Mouse (Mus musculus) midbrain, embryonic 15.5 days (tissue): ENCODE measurements around the gene Smyd2. TPM values are rescaled to one million over a fixed set of nuclear protein-coding genes. Genes with fewer than 3 reads are reported as not detected.
A peak's percentile ranks its signal among the peaks of the same experiment; 100 is the strongest.

ENCODE experiments used
- ATAC-seq: fragments of 200-750 bp; cut with Nextera tagmentation; replicated peaks from 2 replicates; pipeline ENCODE4 v1.8.0; 2017; ENCODE audit warnings: moderate TSS enrichment
- H3K27ac ChIP-seq: fragments of 300-500 bp; sonication (generic); 2 replicates; pipeline ENCODE4 v1.5.1; 2015; ENCODE audit warnings: mild to moderate bottlenecking, inconsistent platforms
- H3K27me3 ChIP-seq: fragments of 300-500 bp; sonication (generic); replicated peaks from 2 replicates; pipeline ENCODE4 v1.6.1; 2015; ENCODE audit warnings: inconsistent platforms
- H3K36me3 ChIP-seq: fragments of 300-500 bp; sonication (generic); replicated peaks from 2 replicates; pipeline ENCODE4 v1.6.1; 2015; ENCODE audit warnings: inconsistent platforms
- H3K4me1 ChIP-seq: fragments of 300-500 bp; sonication (generic); 2 replicates; pipeline ENCODE4 v1.6.1; 2015; ENCODE audit warnings: inconsistent platforms
- H3K4me2 ChIP-seq: fragments of 300-500 bp; sonication (generic); 2 replicates; pipeline ENCODE4 v1.6.1; 2015; ENCODE audit warnings: inconsistent platforms, mild to moderate bottlenecking, moderate library complexity
- H3K4me3 ChIP-seq: fragments of 300-500 bp; sonication (generic); 2 replicates; pipeline ENCODE4 v1.5.1; 2015; ENCODE audit warnings: mild to moderate bottlenecking, inconsistent platforms
- H3K9ac ChIP-seq: fragments of 300-500 bp; sonication (generic); 2 replicates; pipeline ENCODE4 v1.6.1; 2015; ENCODE audit warnings: mild to moderate bottlenecking, inconsistent platforms
- H3K9me3 ChIP-seq: fragments of 300-500 bp; sonication (generic); 2 replicates; pipeline ENCODE4 v1.6.1; 2016; ENCODE audit warnings: inconsistent platforms
- WGBS: fragments of 180-500 bp; shearing (Covaris S2); methylation state at CpG from one replicate; pipeline ENCODE4 v1.1.7; 2015; ENCODE audit warnings: mixed read lengths; 5-methylcytosine and 5-hydroxymethylcytosine counted together
- polyA plus RNA-seq: library from polyadenylated mRNA; unstranded; fragments of >200 nt; fragmentation: Nextera tagmentation; extraction: Ambion mirVana; gene quantifications from 2 replicates; pipeline ENCODE4 v1.2.1, GENCODE M21; 2015

Gene Smyd2
- polyA plus RNA-seq, 1 experiment from 2014 or later: 71.3 TPM

DNA sequence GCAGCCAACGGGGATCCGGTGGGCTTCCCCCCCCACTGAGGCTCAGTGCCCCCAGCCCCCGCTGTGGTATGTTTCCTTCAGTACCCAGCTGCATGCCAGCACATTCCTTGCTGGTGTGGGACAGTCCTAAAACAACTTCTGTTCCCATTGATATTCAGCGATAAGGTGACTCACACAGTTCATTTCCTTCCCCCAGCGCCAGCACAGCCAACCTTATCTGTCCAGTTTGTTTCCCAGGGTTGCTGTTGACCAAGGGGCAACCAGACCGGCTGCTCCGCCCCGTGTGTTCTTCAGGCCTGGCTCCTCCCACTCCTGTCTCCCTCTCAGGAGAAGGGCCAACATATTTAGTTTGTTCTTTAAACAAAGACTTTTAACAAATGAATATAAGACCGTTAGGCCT, 54.7 kb downstream of the Smyd2 start:
- Histone ChIP-seq H3K9ac (no peak overlapping the region), H3K4me2 (no peak overlapping the region), H3K27me3 (no peaks in the 10 kb centered on the region), H3K4me1 (peaks cover 20% of the 10 kb centered on the region), H3K36me3 (no peaks in the 10 kb centered on the region), H3K9me3 (no peaks in the 10 kb centered on the region), H3K4me3 (no peak overlapping the region), H3K27ac (no peak overlapping the region)
- WGBS: 70% methylated on average over 9 of the region's 9 CpGs
- no peak for ATAC-seq

DNA sequence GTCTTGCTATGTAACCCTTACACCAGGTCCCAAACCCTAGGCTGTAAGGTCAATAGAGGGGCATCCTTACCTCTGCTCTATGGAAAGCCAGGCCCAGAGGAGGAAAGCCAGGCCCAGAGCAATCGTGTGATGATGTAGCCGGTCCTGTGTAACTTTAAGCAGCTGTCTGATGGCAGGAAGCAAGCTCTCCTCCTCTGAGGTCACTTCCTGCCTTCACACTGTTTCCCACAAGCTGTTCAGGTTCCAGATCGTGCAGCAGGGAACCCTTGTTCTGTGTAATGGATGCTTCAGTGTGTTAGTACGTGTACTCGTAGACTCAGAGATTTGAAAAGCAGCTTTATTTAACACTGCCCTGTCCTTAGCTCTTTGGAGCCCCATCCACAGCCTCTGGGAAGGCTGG, 55.1 kb downstream of the Smyd2 start:
- no peaks in the 10 kb centered on the region for H3K9me3 ChIP-seq
- no peak for ATAC-seq
- no peak overlapping the region for H3K27ac ChIP-seq
- no peak overlapping the region for H3K4me3 ChIP-seq
- H3K4me1 ChIP-seq: peaks cover 17% of the 10 kb centered on the region
- 68% methylated on average over 5 of the region's 5 CpGs for WGBS
- H3K4me2 ChIP-seq: no peak overlapping the region
- H3K9ac ChIP-seq: no peak overlapping the region
- no peaks in the 10 kb centered on the region for H3K27me3 ChIP-seq
- H3K36me3 ChIP-seq: no peaks in the 10 kb centered on the region

DNA sequence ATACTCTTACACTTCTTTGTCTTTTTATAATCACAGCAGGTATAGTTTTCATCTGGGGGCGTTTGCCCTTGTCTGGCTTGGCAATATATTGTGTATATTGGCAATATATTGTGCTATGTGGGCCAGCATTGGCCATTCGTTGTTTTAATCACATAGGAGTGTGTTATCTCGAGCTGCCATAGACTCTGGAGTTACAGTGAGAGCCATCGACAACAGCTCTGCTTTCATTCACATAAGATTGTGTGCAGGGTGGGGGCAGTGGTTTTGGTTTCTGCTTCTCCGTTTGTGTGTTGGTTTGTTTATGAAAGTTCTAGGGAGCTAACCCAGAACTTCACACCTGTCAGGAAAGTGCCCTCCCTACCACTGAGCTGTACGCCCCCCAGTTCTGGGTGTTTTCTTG, 55.5 kb downstream of the Smyd2 start:
- Histone ChIP-seq H3K27me3 (no peaks in the 10 kb centered on the region), H3K4me3 (no peak overlapping the region), H3K4me2 (no peak overlapping the region), H3K9me3 (no peaks in the 10 kb centered on the region), H3K27ac (no peak overlapping the region), H3K4me1 (peaks cover 17% of the 10 kb centered on the region), H3K9ac (no peak overlapping the region), H3K36me3 (no peaks in the 10 kb centered on the region)
- WGBS: 85% methylated on average over 6 of the region's 6 CpGs
- no peak for ATAC-seq

GRCm38 (mm10) chr1:189864846-189865560, 57.2 kb downstream of the Smyd2 start:
- Histone ChIP-seq H3K4me1 (peaks cover 20% of the 10 kb centered on the region), H3K4me2 (no peak overlapping the region; the same call in 1 of the 2 replicates), H3K27ac (peak overlapping the region; percentile 35; the same call in 1 of the 2 replicates), H3K9ac (no peak overlapping the region), H3K4me3 (no peak overlapping the region), H3K27me3 (no peaks in the 10 kb centered on the region), H3K9me3 (no peaks in the 10 kb centered on the region), H3K36me3 (no peaks in the 10 kb centered on the region)
- ATAC-seq: peak; percentile 57
- WGBS: 40% methylated on average over 15 of the region's 15 CpGs

DNA sequence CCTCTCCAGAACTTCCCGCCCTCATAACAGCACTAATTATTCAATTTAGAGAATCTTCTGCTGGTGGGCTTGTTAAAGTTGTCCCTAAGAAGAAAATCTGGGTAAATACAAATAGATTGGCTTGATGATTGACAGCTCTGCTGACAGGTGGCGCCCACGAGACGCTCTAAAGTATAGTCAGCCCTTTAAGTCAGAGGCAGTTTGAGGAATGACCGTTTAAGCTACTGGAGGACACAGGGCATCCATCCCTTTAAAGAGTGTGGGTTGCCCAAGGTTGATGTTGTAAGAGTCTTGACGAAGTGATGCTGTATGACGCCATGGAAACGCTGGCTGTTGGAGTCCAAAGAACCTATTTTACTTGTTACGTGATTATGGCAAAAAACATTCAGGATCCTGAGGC, 57.9 kb downstream of the Smyd2 start:
- no peak overlapping the region for H3K9ac ChIP-seq
- H3K27ac ChIP-seq: peak overlapping the region; percentile 35; the same call in 1 of the 2 replicates
- WGBS: 65% methylated on average over 9 of the region's 9 CpGs

GRCm38 (mm10) chr1:189863727-189864126, 58.4 kb downstream of the Smyd2 start:
- 94% methylated on average over 3 of the region's 3 CpGs for WGBS

More for the DNA sequence above, 57.9 kb downstream of the Smyd2 start:
- Histone ChIP-seq H3K4me2 (no peak overlapping the region), H3K9me3 (no peaks in the 10 kb centered on the region), H3K4me3 (no peak overlapping the region), H3K36me3 (no peaks in the 10 kb centered on the region), H3K4me1 (peaks cover 20% of the 10 kb centered on the region), H3K27me3 (no peaks in the 10 kb centered on the region)
- ATAC-seq: no peak

GRCm38 (mm10) chr1:189860942-189861315, 61.2 kb downstream of the Smyd2 start:
- 67% methylated on average over 12 of the region's 12 CpGs for WGBS
- no peak for ATAC-seq
- no peaks in the 10 kb centered on the region for H3K36me3 ChIP-seq

More at GRCm38 (mm10) chr1:189863727-189864126, 58.4 kb downstream of the Smyd2 start:
- Histone ChIP-seq H3K9me3 (no peaks in the 10 kb centered on the region), H3K27me3 (no peaks in the 10 kb centered on the region), H3K9ac (no peak overlapping the region), H3K4me2 (no peak overlapping the region), H3K27ac (no peak overlapping the region), H3K36me3 (no peaks in the 10 kb centered on the region), H3K4me3 (no peak overlapping the region), H3K4me1 (peaks cover 20% of the 10 kb centered on the region)
- no peak for ATAC-seq

DNA sequence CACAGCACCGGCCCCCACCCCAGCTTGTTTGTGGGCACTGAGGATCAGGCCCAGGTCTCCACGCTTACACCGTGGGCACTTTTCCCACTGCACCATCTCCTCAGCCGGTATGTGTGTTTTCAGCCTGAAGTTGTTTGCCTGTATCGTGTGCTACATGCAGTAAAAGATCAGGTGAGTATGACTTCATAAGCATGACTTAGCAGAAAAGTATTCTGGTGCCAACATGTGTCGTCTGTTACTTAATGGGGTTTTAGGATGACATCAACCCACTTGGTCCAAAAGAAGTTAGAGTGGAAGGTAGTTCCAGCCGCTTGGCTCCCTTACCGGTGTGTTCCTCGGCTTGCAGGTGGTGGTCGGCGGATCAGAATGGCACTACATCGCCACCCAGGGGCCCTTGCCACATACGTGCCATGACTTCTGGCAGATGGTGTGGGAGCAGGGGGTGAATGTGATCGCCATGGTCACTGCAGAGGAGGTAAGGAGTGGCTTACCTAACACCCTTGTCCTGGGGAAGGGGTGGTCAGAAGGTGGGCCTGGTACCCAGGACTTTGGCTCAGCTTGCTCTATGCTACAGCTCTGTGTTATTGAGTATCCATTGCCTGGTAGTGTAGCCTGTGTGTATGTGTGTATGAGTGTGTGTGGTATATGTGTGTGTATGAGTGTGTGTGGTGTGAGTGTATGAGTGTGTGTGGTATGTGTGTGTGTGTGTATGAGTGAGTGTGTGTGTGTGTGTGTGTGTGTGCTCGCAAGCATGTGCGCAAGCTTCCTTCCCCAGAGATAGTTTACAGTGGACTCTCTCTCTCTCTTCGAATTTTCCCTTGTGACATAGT, 61.8 kb downstream of the Smyd2 start:
- Histone ChIP-seq H3K36me3 (no peaks in the 10 kb centered on the region), H3K9ac (no peak overlapping the region)
- 91% methylated on average over 17 of the region's 17 CpGs for WGBS

More at GRCm38 (mm10) chr1:189860942-189861315, 61.2 kb downstream of the Smyd2 start:
- Histone ChIP-seq H3K27ac (no peak overlapping the region), H3K27me3 (no peaks in the 10 kb centered on the region), H3K4me3 (no peak overlapping the region), H3K9me3 (no peaks in the 10 kb centered on the region), H3K4me1 (peaks cover 16% of the 10 kb centered on the region), H3K9ac (no peak overlapping the region), H3K4me2 (no peak overlapping the region)

GRCm38 (mm10) chr1:189858377-189858776, 63.8 kb downstream of the Smyd2 start:
- WGBS: 54% methylated on average over 6 of the region's 6 CpGs
- Histone ChIP-seq H3K4me2 (no peak overlapping the region), H3K27ac (no peak overlapping the region), H3K9me3 (no peaks in the 10 kb centered on the region), H3K4me3 (no peak overlapping the region), H3K27me3 (no peaks in the 10 kb centered on the region), H3K9ac (no peak overlapping the region), H3K36me3 (no peaks in the 10 kb centered on the region), H3K4me1 (peaks cover 3% of the 10 kb centered on the region; the same call in 1 of the 2 replicates)
- no peak for ATAC-seq

More for the DNA sequence above, 61.8 kb downstream of the Smyd2 start:
- Histone ChIP-seq H3K4me2 (no peak overlapping the region), H3K4me3 (no peak overlapping the region), H3K9me3 (no peaks in the 10 kb centered on the region), H3K27me3 (no peaks in the 10 kb centered on the region), H3K4me1 (peaks cover 14% of the 10 kb centered on the region), H3K27ac (no peak overlapping the region)
- no peak for ATAC-seq

GRCm38 (mm10) chr1:189855739-189856138, 66.4 kb downstream of the Smyd2 start:
- Histone ChIP-seq H3K4me1 (no peaks in the 10 kb centered on the region; the same call in 1 of the 2 replicates), H3K27ac (no peak overlapping the region), H3K36me3 (no peaks in the 10 kb centered on the region), H3K4me3 (no peak overlapping the region), H3K9ac (no peak overlapping the region), H3K9me3 (no peaks in the 10 kb centered on the region), H3K4me2 (no peak overlapping the region), H3K27me3 (no peaks in the 10 kb centered on the region)
- ATAC-seq: no peak
- 97% methylated on average over 5 of the region's 5 CpGs for WGBS

- Histone ChIP-seq H3K27ac (no peak overlapping the region), H3K36me3 (no peaks in the 10 kb centered on the region), H3K4me3 (no peak overlapping the region), H3K4me2 (no peak overlapping the region), H3K4me1 (no peaks in the 10 kb centered on the region), H3K9ac (no peak overlapping the region), H3K27me3 (no peaks in the 10 kb centered on the region), H3K9me3 (no peaks in the 10 kb centered on the region)
- no peak for ATAC-seq
- WGBS: 87% methylated on average over 13 of the region's 13 CpGs
These were observed 67.5 kb downstream of the Smyd2 start for GRCm38 (mm10) chr1:189854646-189855045.

DNA sequence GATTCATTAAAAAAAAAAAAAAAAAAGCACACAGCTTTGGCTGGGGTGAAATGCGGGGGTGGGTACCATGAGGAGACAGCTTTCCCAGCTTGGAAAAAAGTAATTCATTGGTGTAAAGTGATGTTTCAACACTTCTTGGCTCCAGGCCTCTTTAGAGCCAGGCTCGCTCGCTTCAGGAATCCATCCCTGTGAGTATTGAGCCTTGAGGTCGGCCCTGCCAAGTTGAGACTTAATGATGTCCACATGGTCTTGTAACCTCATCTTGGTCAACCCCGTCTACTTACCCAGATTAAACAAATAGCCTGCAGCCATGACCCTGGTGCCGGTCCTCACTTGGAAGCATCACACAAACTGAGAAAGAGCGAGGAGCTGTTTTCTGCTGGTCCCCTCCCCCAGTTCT, 69.7 kb downstream of the Smyd2 start:
- no peak for ATAC-seq
- 94% methylated on average over 7 of the region's 7 CpGs for WGBS
- no peaks in the 10 kb centered on the region for H3K4me1 ChIP-seq

More for the DNA sequence above, 69.7 kb downstream of the Smyd2 start:
- Histone ChIP-seq H3K36me3 (no peaks in the 10 kb centered on the region), H3K27me3 (no peaks in the 10 kb centered on the region), H3K9ac (no peak overlapping the region), H3K9me3 (no peaks in the 10 kb centered on the region), H3K4me3 (no peak overlapping the region), H3K4me2 (no peak overlapping the region), H3K27ac (no peak overlapping the region)
